Mouse (Mus musculus): ENCODE results near the gene Palld.

Palld gene

GRCm38 (mm10) chr8:61625656-61626210, 276.8 kb downstream of the Palld start:
- DNase-seq, result no peak

GRCm38 (mm10) chr8:61623485-61624417, 278.7 kb downstream of the Palld start:
- no peak for DNase-seq

- DNase-seq, result no peak
These were observed 281.2 kb downstream of the Palld start for GRCm38 (mm10) chr8:61621300-61621699.

- DNase-seq, result no peak
These were observed 284.8 kb downstream of the Palld start for GRCm38 (mm10) chr8:61617651-61618050.

GRCm38 (mm10) chr8:61617049-61617448, 285.4 kb downstream of the Palld start:
- no peak for DNase-seq

- DNase-seq, result no peak
These were observed 286.5 kb downstream of the Palld start for GRCm38 (mm10) chr8:61615711-61616697.

- no peak for DNase-seq
These were observed 290.7 kb downstream of the Palld start for GRCm38 (mm10) chr8:61611741-61612140.

GRCm38 (mm10) chr8:61611077-61611476, 291.4 kb downstream of the Palld start:
- DNase-seq, result no peak

GRCm38 (mm10) chr8:61610546-61610945, 291.9 kb downstream of the Palld start:
- DNase-seq, result no peak

GRCm38 (mm10) chr8:61607463-61607813, 295.1 kb downstream of the Palld start:
- DNase-seq, result no peak

GRCm38 (mm10) chr8:61606795-61607462, 295.6 kb downstream of the Palld start:
- DNase-seq, result peak; percentile 78 to 87

GRCm38 (mm10) chr8:61604871-61605270, 297.6 kb downstream of the Palld start:
- DNase-seq, result no peak

GRCm38 (mm10) chr8:61596889-61597288, 305.6 kb downstream of the Palld start:
- no peak for DNase-seq

GRCm38 (mm10) chr8:61591446-61591845, 311.0 kb downstream of the Palld start:
- DNase-seq, result peak; percentile 48 to 62

GRCm38 (mm10) chr8:61590551-61591431, 311.7 kb downstream of the Palld start:
- DNase-seq, result peak; percentile 89 to 94

GRCm38 (mm10) chr8:61589972-61590391, 312.5 kb downstream of the Palld start:
- peak; percentile 31 to 52 for DNase-seq

GRCm38 (mm10) chr8:61588336-61588735, 314.2 kb downstream of the Palld start:
- no peak for DNase-seq

- no peak for DNase-seq
These were observed 314.8 kb downstream of the Palld start for GRCm38 (mm10) chr8:61587731-61588130.

GRCm38 (mm10) chr8:61586529-61586928, 316.0 kb downstream of the Palld start:
- no peak for DNase-seq

GRCm38 (mm10) chr8:61585746-61586145, 316.7 kb downstream of the Palld start:
- DNase-seq, result no peak

GRCm38 (mm10) chr8:61584714-61585383, 317.6 kb downstream of the Palld start:
- DNase-seq, result no peak

Data from kidney, postnatal 4 days (tissue).